Mouse (Mus musculus) CD8-positive naive resting alpha-beta T cell, adult 2 months (primary cell): ENCODE data around the gene Spata45.

ENCODE experiments used
- DNase-seq, 2 experiments: peaks; one replicate each; pipeline ENCODE4 v3.0.0; 2022; ENCODE audit warnings: low read depth in 2 of 2, low spot score in 2 of 2

The Spata45 gene

DNA sequence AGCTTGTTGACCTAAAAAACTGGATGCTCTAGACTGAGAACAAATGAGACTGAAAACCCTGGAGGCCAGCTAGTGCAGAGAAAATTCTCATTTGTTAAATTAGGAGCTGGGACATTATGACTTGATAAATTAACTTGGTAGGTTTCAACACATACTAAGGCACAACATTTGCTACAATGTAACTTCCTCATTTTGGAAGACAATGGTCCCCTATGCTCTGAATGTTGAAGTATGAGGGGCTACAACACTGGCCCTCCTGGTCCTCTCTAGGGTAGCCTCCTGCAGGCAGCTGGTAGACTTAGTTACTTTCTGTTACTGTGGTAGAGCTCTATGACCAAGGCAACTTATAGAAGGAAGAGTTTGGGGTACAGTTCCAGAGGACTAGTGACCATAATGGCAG, 4.9 kb downstream of the Spata45 start:
- no peak for DNase-seq

GRCm38 (mm10) chr1:191042106-191042505, 5.7 kb downstream of the Spata45 start:
- DNase-seq = no peak

DNA sequence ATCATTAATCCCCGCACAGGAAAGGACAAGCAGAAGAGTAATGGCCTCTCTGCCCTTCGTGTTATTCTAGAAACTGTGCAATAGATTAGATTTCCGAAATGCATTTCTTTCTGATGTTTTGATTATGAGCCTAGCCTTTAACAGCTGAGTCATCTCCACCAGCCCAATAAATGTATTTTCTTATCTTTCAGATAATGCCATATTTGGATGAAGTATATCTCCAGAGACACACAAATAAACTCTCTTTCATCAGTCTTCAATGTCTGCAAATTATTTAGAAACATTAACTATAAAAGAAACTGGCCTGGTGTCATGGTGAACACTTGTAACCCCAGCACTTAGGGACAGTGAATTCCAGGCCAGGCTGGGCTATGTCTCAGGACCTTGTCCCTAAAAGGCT, 6.2 kb downstream of the Spata45 start:
- no peak for DNase-seq

DNA sequence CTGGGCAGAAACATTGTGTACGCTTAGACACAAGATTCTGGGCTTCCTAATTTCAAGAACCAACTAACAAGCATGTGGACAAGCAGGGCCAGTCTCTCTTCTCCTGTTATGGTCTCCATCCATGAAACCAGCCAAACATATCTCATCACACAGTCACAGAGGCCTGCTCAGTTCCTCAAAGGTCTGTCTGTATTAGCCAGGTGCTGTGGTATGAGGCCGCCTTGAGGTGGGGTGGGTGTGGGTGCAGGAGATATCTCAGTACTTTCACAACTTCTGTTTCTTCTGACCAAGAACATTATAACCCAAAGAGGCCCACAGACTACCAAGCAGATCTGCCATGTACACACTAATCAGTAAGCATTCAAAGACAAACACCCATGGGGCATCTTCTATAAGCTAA, 8.8 kb downstream of the Spata45 start:
- DNase-seq = no peak

DNA sequence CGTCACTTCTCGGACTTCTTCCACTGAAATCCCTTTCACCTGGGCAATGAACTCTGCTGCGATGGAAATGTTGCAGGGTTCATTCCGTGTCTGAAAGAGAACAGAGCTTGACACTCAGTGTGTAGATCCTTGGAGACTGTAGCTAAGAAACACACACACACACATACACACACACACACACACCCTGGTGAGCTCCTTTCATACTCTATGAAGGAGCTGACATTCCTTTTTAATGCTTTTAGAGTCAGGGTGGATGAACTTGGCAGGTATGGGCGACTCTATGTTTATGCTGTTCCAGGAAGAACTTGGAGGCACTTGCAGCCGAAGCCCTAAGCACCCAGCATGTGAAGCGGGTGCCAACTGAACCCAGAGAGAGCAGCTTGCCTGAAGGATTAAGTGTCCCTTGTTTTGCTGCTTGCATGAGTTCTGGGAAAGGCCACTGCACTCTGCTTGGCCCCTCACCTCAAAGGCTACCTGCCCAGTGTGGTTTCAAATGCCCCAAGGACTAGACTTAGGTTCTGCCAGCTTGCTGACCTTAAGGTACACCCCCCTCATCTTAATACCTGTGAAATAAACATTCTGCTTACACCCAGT, 9.9 kb downstream of the Spata45 start:
- no peak for DNase-seq

DNA sequence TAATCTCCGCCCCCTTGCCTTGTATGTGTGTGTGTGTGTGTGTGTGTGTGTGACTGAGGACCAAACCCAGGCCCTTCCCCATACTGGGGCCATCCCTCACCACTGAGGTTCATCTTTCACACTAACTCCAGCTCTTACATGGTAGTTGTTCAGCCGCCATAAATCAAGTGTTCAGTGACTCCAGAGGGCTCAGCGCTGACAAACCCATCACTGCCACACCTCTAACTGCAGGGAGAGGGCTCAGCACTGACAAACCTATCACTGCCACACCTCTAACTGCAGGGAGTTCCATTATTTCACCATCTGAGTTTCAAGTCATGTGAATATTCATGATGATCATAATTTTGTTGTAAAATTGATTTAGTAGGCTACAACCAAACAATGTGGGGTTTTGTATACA, 17.1 kb downstream of the Spata45 start:
- DNase-seq = no peak

DNA sequence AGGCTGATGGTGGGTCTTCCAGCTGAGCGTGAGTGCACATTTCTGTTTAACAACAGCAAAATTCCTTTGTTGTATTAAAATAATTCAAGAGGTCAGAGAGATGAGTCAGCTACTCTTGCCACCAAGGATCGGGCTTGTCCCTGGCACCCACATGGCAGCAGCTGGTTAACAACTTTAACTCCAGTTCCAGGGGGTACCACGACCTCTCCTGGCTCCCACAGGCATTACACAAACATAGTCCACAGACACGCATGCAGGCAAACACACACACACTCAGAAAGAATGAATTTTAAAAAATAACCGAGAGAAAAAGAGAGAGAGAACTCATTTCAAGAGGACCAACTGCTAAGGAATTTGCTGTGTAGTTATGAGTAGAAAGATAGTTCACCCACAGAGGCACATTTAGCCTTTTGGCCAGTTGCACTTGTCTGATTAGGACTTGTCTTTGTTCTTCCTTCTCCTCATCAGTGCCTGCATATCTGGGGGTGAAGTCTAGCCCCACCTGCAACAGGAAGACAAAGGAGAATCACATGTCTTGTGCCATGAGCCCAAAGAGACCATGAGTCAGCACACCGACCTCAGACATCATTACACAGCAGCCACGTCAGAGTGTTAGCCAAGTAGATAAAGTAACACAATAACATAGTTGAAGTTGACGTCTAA, 18.6 kb downstream of the Spata45 start:
- no peak for DNase-seq

- no peak for DNase-seq
These were observed 19.1 kb downstream of the Spata45 start for GRCm38 (mm10) chr1:191055533-191055873.

DNA sequence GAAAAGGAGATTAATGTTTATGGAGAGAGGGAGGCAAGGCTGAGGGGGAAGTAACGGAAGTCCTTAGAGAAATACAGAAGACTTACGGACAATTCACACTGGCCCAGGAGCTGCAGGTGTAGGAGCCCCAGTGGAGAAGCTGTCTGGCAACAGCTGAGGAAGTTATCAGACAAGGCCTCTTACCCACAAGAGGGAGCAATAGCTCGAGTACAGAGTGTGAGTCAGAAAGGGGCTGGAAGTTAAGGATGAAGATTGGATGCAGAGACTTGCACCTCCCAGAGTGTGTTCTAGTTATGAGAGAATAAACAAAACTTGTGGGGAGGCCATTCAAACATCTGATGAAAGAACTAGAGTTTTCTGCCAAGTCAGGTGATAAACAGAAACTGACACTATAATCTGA, 21.0 kb downstream of the Spata45 start:
- no peak for DNase-seq

- no peak for DNase-seq
These were observed 25.9 kb downstream of the Spata45 start for GRCm38 (mm10) chr1:191062241-191062780.

GRCm38 (mm10) chr1:191062781-191063485, 26.5 kb downstream of the Spata45 start, which contains the start of the genes Tatdn3 and Nsl1:
Tatdn3 (minus strand) TSS chr1:191062932.
Nsl1 (plus strand) TSS chr1:191063012.
- peak; percentile 89 to 92 for DNase-seq

DNA sequence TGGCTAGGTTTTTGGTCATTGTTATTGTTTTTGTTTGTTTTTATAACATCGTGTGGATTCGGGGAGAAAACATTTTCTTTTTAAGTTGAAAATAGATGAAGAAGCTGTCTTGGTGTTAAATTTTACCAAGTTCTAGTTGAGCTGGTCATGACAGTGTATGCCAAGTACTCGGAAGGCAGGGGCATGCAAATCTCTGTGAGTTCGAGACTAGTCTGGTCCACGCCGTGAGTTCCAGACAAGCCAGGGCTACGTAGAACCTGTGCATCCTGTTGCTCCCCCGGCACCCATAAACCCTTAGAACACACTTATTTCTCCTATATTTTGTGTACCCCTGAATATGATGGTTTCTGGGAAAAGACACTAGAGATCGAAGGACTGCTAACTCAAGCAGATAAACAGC, 27.3 kb downstream of the Spata45 start:
- no peak for DNase-seq

DNA sequence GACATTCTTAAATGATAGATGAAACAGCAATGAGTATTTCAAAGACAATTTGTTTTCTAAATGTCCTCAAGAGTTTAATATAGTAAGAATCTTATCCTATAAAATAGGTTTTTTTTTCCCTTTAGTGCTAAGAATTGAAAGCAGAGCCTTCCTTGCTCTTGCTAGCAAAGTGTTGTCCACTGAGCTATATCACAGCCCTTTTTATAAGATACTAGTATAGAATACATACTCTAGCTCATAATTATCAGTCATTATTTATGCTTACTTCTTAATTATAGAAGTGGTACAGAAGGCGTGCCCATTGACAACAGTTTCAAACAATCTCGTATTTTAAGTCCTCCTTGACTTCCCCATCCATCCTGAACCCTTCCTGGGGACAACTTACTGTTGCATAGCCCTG, 28.1 kb downstream of the Spata45 start:
- no peak for DNase-seq

GRCm38 (mm10) chr1:191065188-191065587, 28.7 kb downstream of the Spata45 start:
- DNase-seq = no peak

DNA sequence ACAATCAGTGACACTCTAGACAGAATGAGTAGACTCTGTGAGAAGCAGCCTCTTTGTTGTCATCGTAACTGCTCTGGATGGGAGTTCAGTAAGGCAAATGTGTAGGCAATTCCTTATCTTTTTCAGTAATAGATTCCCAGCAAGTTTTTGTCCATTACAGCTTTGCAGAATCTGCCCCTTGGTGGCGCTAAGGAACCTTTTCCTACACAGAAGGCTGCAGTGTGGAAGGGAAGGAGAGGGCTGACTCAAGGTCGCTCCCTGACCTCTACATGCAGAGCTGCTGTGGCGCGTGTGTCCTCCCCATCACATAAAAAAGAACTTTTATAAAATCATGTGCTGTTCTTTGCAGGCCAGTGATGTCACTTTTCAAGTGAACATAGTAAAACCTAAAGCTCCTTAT, 31.9 kb downstream of the Spata45 start:
- DNase-seq = no peak

DNA sequence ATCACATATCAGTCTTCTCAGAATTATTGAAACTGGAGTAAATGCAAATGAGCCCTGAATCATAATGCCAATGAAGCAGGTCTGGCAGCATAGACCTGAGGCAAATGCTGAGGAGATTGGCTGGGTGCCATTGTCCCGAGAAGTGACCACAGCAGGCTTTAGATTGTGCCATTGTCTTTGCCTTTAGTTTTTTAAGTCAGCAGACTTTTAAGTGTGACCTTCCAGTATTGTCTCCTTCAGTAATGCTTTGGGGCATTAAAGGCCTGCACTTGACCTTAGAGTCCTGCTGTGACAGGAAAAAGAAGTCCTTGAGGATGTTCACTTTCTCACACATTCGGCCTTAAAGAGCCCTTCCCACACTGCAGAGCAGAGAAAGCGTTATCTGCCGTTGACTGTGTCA, 33.8 kb downstream of the Spata45 start:
- no peak for DNase-seq

DNA sequence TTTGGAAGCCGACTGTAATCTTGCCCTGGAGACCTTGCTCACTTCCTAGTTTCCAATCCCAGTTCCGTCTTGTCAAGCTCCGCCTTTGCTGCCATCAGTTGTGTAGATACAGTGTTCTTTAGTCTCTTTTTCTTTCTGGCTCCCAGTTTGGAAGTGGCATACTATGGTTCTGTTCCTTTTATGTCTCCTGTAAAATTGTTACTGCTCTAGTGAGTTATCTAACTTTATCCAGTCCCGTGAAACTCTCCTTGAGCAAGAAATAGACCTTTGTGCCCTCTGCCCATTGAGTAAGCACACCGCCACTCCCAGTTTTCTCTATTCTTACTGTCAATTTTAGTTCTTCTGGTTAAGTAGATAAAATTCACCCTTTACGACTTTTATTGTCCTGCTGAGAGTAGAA, 35.2 kb downstream of the Spata45 start:
- DNase-seq = no peak

GRCm38 (mm10) chr1:191072329-191072913, 36.0 kb downstream of the Spata45 start:
- DNase-seq = no peak

DNA sequence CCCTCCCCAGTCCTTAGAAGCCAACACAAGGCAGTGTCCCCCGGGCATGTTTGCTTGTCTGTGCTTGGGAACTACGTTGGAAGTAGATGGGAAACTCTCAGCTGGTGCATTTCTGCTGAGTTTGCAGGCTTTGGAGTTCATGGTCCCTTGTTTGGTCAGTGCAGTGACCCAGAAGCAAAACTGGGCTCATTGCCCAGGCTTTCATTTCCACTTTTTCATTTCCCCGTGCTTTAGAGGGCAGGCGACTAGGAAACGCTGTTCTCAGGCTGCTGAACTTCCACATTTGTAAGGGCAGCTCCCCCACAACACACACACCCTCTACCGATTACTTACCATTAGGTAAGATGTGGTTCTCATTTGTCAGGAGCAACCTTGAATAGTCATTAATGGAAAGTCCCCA, 36.6 kb downstream of the Spata45 start:
- no peak for DNase-seq

DNA sequence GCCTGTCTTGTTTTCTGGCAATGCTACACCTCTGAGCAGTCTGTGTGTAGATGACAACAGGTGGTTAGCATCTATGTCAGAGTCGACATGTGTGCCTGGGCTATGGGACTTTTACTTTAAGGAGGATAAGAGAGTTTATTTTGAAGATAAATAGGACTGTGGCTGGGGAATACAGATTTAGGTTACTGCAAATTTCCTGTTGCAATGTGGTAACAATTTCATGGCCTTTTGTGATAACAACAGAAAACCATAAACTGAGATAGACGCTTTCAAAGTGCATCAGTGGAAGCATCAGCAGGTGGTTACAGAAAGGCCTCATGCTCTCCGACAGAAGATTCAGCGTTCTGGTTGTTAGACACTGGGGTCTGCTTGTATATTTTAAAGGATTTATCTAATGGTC, 37.0 kb downstream of the Spata45 start:
- DNase-seq = no peak

GRCm38 (mm10) chr1:191075199-191075883, 38.9 kb downstream of the Spata45 start:
- DNase-seq = no peak
